Mouse (Mus musculus) monocyte, adult 2 months (primary cell): Measurements from ENCODE around the gene Ppp1r12b.

Experiments used
- DNase-seq, 2 experiments: peaks; one replicate each; pipeline ENCODE4 v3.0.0; 2022; ENCODE audit warnings: low spot score in 2 of 2, low read depth in 1 of 2

Gene Ppp1r12b

DNA sequence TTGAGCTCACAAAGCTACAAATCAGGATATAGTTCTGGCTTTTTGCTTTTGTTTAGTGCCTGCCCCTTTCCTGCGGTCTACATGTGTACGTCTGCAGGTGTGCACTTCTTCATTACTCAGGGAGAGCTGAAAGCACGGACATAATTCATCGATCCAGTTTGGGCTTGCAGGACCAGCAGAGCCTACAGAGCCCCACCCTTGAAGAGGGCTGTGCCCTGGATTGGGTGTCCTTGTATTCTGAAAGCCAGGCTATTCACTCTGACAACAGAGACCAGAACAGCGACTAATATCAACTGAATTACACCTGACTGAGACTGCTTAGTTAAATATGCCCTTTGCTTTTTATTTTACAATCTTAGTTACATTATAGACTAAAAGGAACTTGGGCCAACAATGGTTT is 222.1 kb downstream of the Ppp1r12b start:
- no peak for DNase-seq

DNA sequence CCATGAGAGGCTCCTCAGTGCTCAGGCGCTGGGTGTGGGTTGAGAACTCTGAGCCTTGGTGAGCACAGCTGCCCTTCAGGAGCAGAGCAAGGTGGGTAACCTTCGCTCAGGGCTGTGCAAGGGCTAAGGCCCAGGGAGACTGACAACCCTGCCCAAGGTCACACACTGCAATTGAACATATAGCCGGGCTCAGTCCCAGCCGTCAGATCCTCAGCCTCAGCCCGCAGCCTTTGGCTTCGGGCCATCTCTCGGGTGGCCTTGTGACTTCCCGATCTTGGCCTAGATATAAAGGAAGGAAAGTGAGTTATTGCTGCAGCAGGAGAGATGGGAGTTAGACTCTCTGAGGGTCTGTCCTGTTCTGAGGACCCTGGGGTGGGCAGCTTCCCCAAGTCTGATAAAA is 228.5 kb downstream of the Ppp1r12b start:
- no peak for DNase-seq

DNA sequence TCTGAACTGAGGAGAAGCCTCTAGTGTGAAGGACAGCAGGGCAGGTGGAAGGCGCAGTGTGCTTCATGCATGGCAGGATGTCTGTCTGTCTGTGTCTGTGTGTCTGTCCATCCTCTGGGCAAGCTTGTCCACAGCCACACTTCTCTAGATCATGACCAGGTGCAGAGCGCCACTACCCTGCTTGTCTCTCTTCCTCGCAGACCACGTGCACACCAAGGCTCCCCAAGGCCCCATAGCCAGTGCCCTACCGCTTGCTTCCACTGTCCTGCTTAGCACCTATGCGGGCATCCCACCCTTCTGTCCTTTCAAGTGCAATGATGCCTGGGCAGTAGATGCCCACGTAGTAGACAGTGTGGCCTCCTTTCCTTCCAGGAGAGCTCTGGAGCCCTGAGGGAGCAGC is 229.3 kb downstream of the Ppp1r12b start:
- no peak for DNase-seq

DNA sequence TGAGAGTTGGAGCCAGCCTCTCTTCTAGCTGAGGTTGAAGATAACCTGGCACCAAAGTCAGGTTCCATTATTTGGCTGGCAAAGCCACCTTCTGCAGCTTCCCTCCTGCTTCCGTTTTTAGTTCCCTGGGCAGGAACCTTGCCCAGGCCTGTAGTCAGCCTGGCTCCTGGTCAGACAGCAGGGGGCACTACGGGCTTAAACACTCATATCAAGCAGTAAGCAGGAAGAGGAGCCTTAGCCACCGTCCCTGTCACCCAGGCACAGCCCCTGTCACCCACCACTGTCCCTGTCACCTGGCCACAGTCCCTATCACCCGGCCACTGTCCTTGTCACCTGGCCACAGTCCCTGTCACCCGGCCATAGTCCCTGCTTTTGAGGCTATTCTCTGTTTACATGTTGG is 230.5 kb downstream of the Ppp1r12b start:
- DNase-seq: no peak

DNA sequence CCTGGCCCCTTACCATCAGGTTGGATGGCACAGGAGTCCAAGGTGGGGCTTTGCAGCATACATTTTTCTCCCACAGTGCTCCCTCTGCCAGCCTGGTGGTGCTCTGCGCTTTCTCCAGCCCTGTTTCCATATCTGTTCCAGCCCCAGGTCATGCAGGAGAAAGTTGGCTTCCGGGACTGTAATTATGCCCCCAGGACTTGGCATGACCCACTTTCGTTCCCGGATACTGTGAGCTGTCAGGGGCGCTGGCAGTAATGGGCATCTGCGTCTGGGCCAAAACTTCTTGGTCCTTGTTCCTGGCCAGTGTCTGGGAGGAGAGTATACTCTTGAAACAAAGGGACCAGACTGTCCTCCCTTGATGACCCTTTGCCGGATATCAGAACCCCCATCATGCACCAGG is 232.9 kb downstream of the Ppp1r12b start:
- no peak for DNase-seq

DNA sequence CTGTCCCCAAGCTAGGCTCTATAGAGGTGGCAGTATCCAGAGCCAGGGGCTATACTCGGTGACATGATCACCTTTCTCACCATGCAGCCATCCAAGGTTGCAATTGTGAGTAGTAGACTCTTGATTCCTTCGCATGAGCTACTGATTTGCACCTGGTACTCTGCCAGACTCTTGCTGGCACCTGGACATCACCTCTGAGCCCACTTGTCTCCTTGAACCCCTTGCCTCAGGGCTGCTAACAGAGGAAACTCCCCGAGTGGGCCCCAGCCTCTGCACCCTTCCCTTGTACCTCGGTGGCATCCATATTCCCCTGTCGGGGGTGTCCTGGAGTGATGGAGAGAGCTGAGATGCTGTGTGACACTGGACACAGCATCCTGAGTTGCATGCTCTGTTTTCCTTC is 234.3 kb downstream of the Ppp1r12b start:
- DNase-seq: no peak

DNA sequence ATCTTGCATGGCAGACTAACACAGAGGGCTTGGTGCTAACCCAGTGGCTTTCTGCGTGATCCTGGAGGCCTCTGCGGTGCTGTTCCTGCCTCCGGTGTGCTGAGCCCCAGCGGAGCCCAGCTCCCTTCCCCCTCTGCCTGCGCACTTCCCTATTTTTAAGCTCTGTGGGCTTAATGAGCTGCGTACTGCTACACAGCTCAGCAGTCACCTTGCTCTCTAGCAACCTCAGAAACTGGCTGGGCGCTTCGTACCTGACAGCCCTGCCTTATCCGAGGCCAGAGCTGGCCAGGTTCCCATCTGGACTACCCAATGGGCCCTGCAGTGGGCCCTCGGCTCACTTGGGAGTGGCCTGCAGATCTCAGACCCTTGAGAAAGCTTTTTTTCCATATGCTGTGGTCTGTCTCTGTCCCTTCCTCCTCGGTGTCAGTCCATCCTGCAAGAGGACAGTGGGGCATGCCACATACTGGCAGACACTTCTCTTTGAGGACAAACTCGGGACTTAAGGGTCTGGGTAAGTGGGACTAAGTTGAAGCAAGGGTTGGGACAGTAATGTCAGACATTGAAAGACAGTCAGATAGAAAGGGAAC is 235.9 kb downstream of the Ppp1r12b start:
- DNase-seq: peak in 1 of 2 experiments; percentile 20

DNA sequence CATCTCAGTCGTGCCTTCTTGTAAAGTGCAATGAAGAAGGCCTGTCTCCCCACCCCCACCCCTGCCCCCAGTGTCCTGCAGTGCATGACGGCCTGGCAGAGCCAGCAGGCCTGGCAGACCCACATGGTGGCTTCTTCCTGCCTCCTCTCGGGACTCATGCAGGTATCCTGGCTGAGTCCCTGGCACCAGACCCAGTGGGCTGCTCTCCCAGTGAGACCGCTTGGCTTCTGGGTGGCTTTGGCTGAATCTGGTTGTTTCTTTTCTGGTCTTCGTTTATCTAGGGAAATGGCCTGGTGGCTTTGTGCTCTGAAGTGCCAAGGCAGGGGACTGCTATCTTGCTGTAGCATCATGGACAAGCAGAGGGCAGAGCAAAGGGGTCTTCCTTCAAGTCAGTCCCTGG is 240.7 kb downstream of the Ppp1r12b start:
- DNase-seq: no peak

DNA sequence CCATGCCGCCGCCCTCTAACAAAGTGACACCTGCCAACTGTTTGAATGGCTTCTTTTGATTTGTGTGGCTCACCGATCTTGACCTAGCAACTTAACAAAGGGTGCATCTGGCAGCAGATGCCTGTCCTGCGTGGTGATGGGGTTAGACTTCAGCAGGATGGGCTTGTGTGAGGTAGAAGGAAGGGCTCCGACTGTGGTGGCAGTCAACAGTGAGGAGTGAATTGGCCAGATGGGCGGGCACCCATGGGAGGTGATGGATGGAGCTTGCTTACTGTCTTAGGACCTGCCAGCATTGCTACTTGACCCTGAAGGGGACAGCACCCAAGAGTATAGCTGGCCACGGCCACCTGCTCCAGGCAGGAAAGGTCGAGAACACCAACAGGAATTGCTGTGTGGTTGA is 241.6 kb downstream of the Ppp1r12b start:
- no peak for DNase-seq

DNA sequence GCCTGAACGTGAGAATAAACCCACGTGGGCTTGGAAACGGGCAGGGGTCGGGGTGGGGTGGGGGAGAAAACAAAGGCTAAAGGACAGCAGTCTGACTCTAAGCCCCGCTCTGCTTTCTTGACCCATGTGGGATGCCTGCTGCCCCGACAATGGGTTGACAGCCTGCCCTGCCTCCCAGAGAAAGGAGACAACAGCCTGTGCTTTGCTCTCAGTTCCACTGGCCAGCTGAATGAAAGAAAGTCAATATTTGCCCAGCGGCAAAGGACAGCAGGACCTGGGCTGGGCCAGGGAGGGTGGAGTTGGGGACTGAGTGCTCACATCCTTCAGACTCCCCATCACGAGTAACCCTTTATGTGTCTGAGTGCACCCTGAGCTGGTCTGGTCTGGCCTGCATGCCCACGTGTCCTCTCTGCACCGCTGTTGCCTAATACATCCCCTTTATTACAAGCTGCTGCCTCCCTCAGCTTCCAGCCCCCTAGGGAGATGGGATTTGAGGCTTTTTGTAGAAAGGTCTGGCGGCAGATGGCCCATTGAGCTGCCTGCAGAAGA is 242.2 kb downstream of the Ppp1r12b start:
- DNase-seq: no peak

DNA sequence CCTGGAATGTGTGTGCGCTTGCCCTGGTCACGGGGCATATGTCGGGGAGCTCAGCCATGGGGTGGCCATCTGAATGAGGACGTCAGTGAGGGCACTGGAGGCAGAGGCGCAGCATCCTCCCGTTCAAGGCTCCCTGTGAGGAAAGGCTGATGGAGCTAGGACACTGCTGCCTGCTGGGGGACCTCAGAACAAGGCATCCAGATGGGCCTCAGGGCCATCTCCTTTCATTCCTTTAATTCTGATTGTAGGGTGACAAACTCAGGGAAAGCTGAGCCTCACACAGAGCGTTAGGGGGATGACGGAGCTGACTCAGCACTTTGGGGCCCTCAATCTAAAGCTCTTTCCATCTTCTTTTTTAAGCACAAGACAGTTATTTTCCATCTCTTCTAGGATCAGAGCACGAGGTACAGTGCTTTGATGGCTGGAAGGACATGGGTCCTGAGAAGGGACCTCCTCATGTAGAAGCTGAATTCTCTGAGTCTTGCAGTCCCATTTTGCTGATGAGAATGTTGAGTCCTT is 242.9 kb downstream of the Ppp1r12b start:
- DNase-seq: no peak

DNA sequence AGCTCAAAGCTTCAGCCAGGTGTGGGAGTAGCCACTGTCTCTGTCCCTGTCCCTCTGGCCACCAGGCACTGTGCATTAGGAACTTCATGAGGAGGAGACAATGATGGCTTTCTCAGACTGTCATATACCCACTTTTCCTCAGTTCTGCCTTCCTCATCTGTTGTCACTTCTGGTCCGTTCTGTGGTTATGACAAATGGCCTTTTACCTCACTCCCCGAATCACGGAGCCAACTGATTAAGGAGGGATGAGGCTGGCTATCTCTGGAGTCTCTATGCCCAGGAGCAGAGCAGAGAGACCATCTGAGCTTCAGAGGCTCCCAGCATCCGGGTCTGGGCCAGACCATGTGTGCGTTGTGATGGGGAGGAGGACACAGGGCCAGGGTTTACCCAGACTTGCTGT is 244.1 kb downstream of the Ppp1r12b start:
- DNase-seq: no peak

DNA sequence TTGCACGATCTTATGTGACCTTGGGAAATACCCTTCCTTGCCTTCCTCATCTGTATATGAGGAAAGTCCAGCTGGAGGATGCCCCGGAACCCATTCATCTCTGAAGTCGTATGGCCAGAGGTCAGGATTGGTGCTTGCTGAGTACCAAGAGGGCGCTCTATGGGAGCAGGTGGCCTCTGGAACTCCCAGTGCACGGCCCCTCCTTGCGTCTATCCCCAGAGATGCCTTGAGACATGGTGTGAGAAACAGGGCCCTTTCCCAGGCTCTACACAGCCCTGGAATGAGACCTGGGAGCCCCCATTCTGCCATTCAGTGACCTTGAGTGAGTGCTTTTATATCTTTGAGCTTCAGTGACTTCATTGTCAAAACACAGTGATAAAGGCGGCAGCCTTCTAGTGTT is 244.7 kb downstream of the Ppp1r12b start:
- DNase-seq: no peak

DNA sequence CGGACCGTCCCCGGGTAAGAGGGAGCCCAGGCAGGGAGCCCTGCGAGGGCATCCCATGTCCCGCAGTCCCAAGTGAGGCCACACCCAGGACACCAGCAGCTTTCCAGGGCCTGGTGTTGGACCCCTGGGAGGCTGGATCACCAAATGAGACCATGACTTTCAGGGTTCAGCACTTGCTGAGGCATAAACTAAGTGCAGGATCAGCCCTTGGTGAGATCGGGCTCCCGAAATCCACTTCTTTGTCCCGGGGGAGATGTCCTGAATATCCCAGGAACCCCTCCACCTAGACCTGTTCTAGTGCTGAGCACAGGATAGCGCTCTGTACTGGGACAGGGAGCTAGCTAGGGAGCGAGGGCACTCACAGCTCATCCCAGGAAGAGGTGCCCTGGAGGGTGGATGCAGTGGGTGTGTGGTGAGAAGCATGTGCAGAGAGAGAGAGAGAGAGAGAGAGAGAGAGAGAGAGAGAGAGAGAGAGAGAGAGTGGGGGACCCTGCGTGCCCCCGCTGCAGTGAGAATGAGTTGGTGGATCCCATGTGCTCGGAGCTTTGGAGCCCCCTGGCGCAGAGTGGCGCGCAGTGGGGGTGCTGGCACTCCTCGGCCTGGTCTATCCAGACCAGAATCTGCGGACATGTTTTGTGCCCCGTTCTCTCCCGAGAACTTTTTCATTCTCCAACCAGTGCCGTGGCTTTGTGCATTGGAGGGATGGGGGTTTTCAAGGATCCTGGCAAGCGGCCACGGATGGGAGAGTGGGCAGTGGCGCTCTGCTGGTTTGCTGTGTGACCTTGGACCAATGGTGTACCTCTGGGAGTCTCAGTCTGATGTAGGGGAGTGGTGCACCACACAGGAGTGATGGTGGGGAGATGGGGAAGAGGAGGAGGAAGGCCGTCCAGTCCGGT is 246.1 kb downstream of the Ppp1r12b start:
- no peak for DNase-seq

DNA sequence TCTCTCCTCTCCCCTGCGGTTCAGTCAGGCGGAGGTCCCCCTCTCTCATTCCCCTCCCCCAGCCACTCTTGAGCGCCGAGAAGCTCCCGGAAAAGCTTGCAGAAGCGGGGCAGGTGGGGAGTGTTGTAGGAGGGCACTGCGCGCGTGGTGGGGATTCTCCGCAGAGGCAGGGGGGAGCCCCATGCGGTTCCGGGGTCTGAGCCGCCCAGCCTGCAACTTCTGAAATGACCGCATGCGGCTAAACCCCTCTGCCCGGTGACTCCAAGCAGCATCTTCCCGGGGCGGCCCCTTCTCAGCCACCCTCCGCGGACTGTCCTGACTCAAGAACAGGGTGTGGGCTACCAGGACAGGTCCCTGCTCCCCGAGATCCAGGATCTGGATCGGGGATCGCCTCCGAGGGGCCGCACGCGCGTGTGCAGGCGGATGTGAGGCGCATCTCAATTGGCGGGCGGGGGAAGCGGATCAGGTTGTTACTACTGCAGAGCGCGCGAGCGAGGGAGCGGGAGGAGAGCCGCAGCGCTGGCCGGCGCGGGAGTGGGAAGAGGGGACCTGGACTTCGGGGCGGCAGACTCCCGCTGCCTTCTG is 246.8 kb downstream of the Ppp1r12b start:
- no peak for DNase-seq

DNA sequence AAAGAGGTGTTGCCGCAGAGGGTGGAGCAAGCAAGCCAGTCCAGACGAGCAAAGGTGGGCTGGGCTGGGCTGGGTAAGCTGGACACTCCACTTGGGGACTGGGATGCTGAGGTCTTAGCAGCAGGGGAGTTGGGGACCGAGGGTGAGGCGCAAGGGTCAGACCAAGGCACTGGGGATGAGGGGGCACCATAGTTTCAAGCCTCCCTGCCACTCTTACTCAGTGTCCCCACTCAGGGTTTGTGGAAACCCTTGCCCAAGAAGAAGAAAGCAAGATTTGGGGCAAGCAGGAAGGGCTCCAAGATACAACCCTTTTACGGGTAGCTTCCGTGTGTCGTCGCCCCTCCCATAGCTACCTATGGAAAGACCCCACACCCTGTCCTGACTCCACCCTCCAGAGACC is 247.5 kb downstream of the Ppp1r12b start:
- no peak for DNase-seq

DNA sequence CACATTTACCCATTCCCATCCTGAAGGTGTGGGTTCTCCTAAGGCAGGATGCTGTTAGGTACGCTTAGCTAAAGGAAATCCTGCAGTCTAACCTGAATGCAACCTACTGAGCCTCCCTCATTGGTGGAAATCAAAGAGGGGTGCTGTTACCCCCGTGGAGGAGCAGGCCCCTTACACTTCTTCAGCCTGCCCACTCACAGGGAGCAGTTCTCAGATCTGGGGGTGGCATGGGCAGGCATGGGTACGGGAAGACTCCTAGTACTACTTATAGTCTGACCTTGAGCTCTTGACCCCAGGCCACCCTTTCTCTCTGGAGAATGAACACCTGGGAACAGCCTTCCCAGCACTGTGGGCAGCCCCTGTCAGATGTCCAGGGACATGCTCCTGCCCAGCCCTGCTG is 248.2 kb downstream of the Ppp1r12b start:
- no peak for DNase-seq

DNA sequence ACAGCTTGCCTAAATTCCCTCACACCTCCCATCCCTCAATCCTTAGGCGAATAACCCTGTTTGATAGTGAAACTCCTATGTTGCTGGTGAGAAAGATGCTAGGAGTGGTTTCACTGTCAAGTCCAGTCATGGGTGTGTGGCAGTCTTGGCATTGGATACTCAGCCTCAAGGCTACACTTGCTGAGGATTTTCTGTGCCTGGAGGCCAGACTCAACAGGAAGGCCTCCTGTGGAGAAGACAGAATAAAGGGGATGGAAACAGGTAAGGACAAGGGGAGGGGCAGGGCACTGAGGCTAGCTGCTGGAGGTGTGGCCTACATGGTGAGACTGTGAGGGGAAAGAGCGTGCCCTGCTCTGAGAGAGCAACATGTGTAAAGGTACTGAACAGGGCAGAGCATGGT is 249.2 kb downstream of the Ppp1r12b start:
- no peak for DNase-seq
